Mouse (Mus musculus) heart, embryonic 10.5 days (tissue): ENCODE results near the gene Fcgr1. TPM values are rescaled to one million over a fixed set of nuclear protein-coding genes. Genes with fewer than 3 reads are reported as not detected.
"Not testable (repeated sequence)": the region's sequence is repeated elsewhere in the genome, so short reads cannot be mapped to it uniquely, and the experiment has no call there.

Experiments used
- DNase-seq: peaks from one replicate; pipeline ENCODE4 v3.0.0-alpha.2; 2017; ENCODE audit warnings: low spot score
- H3K27ac ChIP-seq: fragments of 300-500 bp; sonication (generic); 2 replicates; pipeline ENCODE4 v1.5.1; 2016; ENCODE audit warnings: mild to moderate bottlenecking
- H3K27me3 ChIP-seq: fragments of 300-500 bp; sonication (generic); 2 replicates; pipeline ENCODE4 v1.6.1; 2016; ENCODE audit warnings: mild to moderate bottlenecking; ENCODE audit not compliant: poor library complexity, insufficient read depth, severe bottlenecking
- H3K36me3 ChIP-seq: fragments of 300-500 bp; sonication (generic); 2 replicates; pipeline ENCODE4 v1.6.1; 2016; ENCODE audit warnings: mild to moderate bottlenecking, moderate library complexity
- H3K4me1 ChIP-seq: fragments of 300-500 bp; sonication (generic); 2 replicates; pipeline ENCODE4 v1.6.1; 2016; ENCODE audit warnings: mild to moderate bottlenecking
- H3K4me3 ChIP-seq: fragments of 300-500 bp; sonication (generic); 2 replicates; pipeline ENCODE4 v1.5.1; 2016; ENCODE audit warnings: mild to moderate bottlenecking, moderate library complexity
- H3K9me3 ChIP-seq: fragments of 300-500 bp; sonication (generic); 2 replicates; pipeline ENCODE4 v1.6.1; 2016; ENCODE audit warnings: mild to moderate bottlenecking, moderate library complexity
- WGBS: fragments of 180-500 bp; shearing (Covaris S2); methylation state at CpG from one replicate; pipeline ENCODE4 v1.1.7; 2016; 5-methylcytosine and 5-hydroxymethylcytosine counted together
- polyA plus RNA-seq: library from polyadenylated mRNA; unstranded; fragments of >200 nt; fragmentation: Nextera tagmentation; extraction: Ambion mirVana; gene quantifications from 2 replicates; pipeline ENCODE4 v1.2.1, GENCODE M21; 2016

Gene Fcgr1
- polyA plus RNA-seq, 1 experiment from 2014 or later: 0.35 TPM

DNA sequence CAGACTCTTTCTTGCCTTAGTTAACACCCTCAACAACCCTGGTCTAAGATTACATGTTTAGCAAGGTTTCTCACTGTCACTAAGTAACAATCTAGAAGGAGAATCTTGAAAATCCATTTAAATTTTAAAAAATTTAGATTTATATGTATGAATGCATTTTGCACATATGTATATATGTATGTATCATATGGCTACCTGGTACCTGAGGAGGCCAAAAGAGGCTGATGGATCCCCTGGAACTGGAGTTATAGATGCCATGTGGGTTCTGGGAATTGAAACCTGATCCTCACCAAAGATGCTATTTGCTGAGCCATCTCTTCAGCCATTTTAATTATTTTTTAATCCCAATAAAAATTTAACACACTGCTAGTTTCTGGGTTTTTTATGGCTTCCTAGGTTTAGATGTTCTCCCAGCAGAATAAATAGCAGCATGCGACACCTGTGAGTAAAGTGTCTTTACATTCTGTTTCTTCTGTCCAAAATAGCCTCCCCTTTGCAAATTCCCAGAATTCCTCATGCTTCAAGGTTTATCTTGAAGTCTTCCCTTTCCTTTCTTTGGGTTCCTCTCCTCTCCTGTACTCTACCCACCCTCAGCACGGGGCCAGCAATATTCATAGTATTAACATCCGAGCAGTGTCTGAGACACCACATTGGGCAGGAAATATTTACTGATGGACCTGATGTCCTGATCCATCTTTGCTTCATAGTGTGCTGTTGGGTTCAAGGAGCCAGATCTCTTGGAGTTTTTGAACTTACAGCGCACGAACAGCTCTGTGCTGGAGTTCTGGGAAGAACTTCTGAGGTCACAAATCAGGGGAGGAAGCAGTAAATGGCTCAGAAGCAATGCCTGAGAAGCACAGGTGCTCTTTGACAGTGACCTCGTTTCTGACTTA, 45.4 kb downstream of the Fcgr1 start:
- 40% methylated on average over 6 of the region's 6 CpGs for WGBS
- peak overlapping the region; percentile 59 for H3K4me3 ChIP-seq
- H3K27ac ChIP-seq: peak overlapping the region; percentile 87
- no peak for DNase-seq
- peaks cover 39% of the 10 kb centered on the region for H3K4me1 ChIP-seq
- H3K9me3 ChIP-seq: no peaks in the 10 kb centered on the region
- H3K36me3 ChIP-seq: no peaks in the 10 kb centered on the region
- no peaks in the 10 kb centered on the region for H3K27me3 ChIP-seq

DNA sequence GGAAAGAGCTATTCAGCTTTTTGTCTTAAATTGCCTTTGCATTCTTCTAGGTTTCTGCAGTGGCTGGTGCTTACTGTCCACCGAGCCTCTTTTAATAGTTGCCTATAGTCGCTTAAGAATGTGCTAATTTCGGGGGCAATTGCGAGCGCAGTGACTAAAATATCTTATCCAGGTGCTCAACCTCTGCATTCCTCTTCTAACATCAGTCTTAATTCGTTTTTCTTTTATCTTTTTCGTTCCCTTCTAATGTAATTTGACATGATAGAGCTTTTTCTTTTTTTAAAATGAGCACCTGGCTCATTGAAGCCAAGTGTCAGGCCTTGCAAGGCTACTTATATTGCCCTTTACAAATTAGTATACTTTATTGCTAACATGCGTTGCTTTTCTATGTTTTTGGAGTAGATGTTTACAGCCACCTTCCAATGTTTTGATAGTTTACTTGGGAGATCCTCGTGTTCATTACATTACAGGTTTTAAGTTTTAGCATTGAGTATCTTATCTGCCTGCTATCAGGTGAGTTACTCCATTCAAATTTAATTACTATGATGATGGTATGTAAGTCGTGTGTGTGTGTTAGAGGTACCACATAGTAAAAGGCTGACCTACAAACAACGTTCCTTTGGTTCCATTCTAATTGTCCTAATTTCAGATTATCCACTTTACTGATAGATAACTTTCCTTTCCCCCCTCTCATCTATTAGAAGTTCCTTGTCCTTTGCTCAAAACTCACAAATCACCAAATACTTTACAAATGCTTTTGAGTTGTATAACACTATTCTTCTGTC, 46.2 kb downstream of the Fcgr1 start:
- Histone ChIP-seq H3K27ac (peak overlapping the region; percentile 87), H3K27me3 (no peaks in the 10 kb centered on the region), H3K4me3 (peak overlapping the region; percentile 59), H3K4me1 (peaks cover 39% of the 10 kb centered on the region), H3K9me3 (no peaks in the 10 kb centered on the region), H3K36me3 (no peaks in the 10 kb centered on the region)
- DNase-seq: no peak
- WGBS: 5% methylated on average over 11 of the region's 11 CpGs

DNA sequence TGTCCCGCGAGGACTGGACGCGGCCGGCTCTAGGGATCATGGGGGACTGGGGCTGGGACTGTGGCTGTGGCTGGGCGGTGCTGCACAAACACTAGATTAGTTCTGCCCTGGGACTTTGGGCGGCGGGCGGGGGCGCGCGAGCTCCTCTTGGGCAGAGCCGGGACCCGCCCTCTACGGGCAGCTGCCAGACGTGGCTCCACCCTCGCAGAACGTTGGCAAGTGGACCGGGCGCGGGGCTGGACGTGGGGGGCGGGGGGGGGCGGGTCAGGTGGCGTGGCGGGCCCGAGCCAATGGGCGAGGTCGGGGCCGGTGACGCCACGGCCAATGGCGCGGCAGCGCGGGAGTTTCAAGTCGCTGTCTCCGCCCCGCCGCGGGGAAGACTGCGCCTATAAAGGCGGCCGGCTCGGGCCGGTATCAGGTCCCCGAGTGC, 47.3 kb downstream of the Fcgr1 start, which contains the start of gene Hist2h3c1:
TSS of gene Hist2h3c1 (plus strand) at position 259 of the 430 bp plus-strand sequence.
- not testable (repeated sequence) for DNase-seq, H3K9me3 ChIP-seq, H3K27me3 ChIP-seq, H3K36me3 ChIP-seq
- Histone ChIP-seq H3K4me1 (peaks cover 39% of the 10 kb centered on the region), H3K4me3 (peak within 1 kb of the TSS; percentile 59), H3K27ac (peak within 1 kb of the TSS; percentile 87)
- 0% methylated on average over 10 of the region's 47 CpGs for WGBS

DNA sequence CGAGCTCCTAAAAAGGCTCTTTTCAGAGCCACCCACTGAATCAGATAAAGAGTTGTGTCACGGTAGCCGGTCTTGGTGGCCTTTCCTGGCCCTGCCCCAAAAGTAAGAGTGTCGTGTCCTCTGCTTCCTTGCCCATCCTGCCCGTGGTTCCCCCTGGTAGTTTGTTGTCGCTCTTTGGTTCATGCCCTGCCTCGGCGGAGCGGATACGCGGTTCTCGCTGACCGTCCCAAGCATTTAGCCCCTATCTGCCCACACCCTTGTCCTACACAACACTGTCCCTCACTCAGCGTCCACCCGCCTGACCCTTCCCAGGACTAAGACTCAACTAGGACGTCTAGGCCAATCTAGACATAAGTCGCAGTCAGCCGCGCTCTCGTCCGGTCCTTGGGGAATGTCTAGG, 47.8 kb downstream of the Fcgr1 start:
- Histone ChIP-seq H3K4me1 (peaks cover 39% of the 10 kb centered on the region), H3K27ac (peak overlapping the region; percentile 72; the same call in 1 of the 2 replicates), H3K4me3 (peak overlapping the region; percentile 35; the same call in 1 of the 2 replicates)
- not testable (repeated sequence) for H3K9me3 ChIP-seq, H3K36me3 ChIP-seq, H3K27me3 ChIP-seq, DNase-seq
- under 1% methylated on average over 10 of the region's 21 CpGs for WGBS

DNA sequence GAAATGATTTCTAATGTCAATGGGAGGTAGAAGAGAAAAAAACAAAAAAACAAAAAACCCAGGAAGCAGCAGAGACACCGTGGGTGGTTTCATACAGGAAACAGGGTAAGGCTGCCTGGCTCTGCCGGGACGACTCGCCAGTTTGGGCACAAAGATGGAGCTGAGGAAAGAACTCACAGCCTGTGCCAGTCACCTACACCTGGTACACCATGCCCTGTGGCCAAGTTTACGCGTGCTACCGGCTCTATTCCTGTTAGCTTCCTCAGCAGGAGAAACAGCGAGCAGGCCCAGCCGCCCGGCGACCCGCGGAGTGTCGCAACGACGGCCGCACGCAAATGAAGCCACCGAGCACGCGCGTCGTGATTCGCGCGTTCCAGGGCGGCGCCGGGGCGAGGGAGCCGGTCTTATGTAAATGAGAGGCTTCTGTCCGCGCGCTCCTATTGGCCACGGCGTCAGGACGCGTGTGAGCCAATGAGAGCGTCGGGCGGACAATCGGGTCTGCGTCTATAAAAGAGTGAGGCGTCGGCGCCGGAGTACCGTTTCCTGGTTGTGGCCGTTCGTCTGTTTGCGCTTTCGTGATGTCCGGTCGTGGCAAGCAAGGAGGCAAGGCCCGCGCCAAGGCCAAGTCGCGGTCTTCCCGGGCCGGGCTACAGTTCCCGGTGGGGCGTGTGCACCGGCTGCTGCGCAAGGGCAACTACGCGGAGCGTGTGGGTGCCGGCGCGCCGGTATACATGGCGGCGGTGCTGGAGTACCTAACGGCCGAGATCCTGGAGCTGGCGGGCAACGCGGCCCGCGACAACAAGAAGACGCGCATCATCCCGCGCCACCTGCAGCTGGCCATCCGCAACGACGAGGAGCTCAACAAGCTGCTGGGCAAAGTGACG, 48.5 kb downstream of the Fcgr1 start, which contains the start of gene Hist2h2aa1:
TSS of gene Hist2h2aa1 (plus strand) at position 495 of the 884 bp plus-strand sequence.
- H3K36me3 ChIP-seq, H3K9me3 ChIP-seq, H3K27me3 ChIP-seq: not testable (repeated sequence)
- peak within 1 kb of the TSS; percentile 59 for H3K4me3 ChIP-seq
- H3K4me1 ChIP-seq: peaks cover 37% of the 10 kb centered on the region
- WGBS: under 1% methylated on average over 43 of the region's 88 CpGs
- DNase-seq: peak; percentile 93
- H3K27ac ChIP-seq: peak within 1 kb of the TSS; percentile 95

DNA sequence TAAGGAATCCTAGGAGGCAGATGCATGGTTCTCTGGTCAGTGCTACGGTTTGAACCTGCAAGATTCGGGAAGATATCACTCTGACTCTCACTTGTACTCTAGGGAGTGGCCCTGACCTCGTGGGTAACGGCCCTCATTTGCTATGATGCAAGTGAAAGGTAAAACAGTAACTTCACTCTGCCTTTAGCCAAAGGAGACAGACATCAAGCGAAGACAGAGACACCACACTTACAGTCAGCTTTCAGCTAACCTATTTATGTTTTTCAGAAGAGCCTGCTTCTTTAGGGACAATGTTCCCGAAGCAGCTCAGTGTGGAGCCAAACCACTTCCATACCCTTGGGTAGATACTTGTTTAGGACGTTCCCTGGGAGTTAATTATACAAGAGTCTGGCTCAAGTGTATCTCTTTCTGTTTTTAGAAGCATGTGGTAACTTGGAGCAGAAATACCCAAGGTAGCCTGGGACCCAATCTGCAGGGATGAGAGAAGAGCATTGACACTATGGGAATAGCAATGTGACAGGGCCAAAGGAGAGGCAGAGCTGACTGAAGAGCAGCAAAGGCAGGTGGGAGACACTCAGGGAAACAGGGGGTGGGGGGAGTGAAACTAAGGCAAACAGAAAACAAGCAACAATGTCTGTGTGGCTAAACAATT, 49.7 kb downstream of the Fcgr1 start:
- Histone ChIP-seq H3K4me3 (peak overlapping the region; percentile 59), H3K36me3 (no peaks in the 10 kb centered on the region), H3K9me3 (no peaks in the 10 kb centered on the region), H3K27ac (peak overlapping the region; percentile 95), H3K27me3 (no peaks in the 10 kb centered on the region), H3K4me1 (peaks cover 35% of the 10 kb centered on the region)
- 73% methylated on average over 7 of the region's 7 CpGs for WGBS
- no peak for DNase-seq

DNA sequence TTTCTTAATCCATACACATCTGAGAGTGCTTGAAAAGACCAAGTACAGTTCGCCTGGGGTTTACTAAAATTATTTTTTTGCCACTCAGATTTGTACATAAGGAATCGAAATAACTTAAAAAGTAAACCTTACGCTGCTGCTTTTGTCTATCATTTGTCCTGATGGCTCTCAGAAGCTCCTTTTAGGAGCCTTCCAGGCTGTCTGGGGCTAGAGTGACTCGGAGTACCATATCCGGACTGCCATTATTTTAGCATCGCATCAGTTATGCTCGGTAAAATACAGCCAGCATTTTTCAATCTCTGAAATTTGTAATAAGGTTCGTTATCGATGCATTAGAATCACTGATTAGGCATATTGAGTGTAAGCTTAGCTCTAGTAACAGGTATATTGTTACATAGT, 53.0 kb downstream of the Fcgr1 start:
- Histone ChIP-seq H3K4me3 (peak overlapping the region; percentile 31), H3K27me3 (no peaks in the 10 kb centered on the region), H3K4me1 (peaks cover 27% of the 10 kb centered on the region), H3K9me3 (no peaks in the 10 kb centered on the region), H3K27ac (peak overlapping the region; percentile 82), H3K36me3 (no peaks in the 10 kb centered on the region)
- no peak for DNase-seq
- WGBS: 83% methylated on average over 9 of the region's 9 CpGs

DNA sequence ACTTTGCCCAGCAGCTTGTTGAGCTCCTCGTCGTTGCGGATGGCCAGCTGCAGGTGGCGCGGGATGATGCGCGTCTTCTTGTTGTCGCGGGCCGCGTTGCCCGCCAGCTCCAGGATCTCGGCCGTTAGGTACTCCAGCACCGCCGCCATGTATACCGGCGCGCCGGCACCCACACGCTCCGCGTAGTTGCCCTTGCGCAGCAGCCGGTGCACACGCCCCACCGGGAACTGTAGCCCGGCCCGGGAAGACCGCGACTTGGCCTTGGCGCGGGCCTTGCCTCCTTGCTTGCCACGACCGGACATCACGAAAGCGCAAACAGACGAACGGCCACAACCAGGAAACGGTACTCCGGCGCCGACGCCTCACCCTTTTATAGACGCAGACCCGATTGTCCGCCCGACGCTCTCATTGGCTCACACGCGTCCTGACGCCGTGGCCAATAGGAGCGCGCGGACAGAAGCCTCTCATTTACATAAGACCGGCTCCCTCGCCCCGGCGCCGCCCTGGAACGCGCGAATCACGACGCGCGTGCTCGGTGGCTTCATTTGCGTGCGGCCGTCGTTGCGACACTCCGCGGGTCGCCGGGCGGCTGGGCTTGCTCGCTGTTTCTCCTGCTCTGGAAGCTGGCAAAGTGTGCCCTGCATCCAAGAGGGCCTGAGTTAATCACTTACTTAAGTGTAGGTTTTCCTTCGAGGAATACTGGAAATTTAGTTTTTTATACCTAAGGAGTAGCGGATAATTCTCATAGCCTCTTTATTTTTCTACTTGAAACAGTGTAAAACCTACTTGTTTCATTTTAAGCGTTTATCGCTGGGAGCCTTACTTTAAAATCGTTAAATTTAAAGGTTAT, 53.6 kb downstream of the Fcgr1 start, which contains the start of gene Hist2h2aa2:
TSS of gene Hist2h2aa2 (minus strand) at position 328 of the 850 bp plus-strand sequence.
- peak; percentile 88 for DNase-seq
- 4% methylated on average over 31 of the region's 85 CpGs for WGBS
- H3K27ac ChIP-seq: peak within 1 kb of the TSS; percentile 82

DNA sequence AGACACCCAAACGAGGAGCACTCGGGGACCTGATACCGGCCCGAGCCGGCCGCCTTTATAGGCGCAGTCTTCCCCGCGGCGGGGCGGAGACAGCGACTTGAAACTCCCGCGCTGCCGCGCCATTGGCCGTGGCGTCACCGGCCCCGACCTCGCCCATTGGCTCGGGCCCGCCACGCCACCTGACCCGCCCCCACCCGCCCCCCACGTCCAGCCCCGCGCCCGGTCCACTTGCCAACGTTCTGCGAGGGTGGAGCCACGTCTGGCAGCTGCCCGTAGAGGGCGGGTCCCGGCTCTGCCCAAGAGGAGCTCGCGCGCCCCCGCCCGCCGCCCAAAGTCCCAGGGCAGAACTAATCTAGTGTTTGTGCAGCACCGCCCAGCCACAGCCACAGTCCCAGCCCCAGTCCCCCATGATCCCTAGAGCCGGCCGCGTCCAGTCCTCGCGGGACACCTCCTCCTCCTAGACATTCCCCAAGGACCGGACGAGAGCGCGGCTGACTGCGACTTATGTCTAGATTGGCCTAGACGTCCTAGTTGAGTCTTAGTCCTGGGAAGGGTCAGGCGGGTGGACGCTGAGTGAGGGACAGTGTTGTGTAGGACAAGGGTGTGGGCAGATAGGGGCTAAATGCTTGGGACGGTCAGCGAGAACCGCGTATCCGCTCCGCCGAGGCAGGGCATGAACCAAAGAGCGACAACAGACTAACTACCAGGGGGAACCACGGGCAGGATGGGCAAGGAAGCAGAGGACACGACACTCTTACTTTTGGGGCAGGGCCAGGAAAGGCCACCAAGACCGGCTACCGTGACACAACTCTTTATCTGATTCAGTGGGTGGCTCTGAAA, 54.6 kb downstream of the Fcgr1 start, which contains the start of gene Hist2h3c2:
TSS of gene Hist2h3c2 (minus strand) at position 174 of the 840 bp plus-strand sequence.
- H3K27me3 ChIP-seq, H3K36me3 ChIP-seq, DNase-seq, H3K9me3 ChIP-seq: not testable (repeated sequence)
- Histone ChIP-seq H3K4me1 (peaks cover 21% of the 10 kb centered on the region), H3K27ac (peak within 1 kb of the TSS; percentile 84), H3K4me3 (peak within 1 kb of the TSS; percentile 64)
- under 1% methylated on average over 11 of the region's 68 CpGs for WGBS

More for the DNA sequence above, 53.6 kb downstream of the Fcgr1 start, which contains the start of gene Hist2h2aa2:
- Histone ChIP-seq H3K4me1 (peaks cover 27% of the 10 kb centered on the region), H3K4me3 (peak within 1 kb of the TSS; percentile 41)
- not testable (repeated sequence) for H3K27me3 ChIP-seq, H3K36me3 ChIP-seq, H3K9me3 ChIP-seq

DNA sequence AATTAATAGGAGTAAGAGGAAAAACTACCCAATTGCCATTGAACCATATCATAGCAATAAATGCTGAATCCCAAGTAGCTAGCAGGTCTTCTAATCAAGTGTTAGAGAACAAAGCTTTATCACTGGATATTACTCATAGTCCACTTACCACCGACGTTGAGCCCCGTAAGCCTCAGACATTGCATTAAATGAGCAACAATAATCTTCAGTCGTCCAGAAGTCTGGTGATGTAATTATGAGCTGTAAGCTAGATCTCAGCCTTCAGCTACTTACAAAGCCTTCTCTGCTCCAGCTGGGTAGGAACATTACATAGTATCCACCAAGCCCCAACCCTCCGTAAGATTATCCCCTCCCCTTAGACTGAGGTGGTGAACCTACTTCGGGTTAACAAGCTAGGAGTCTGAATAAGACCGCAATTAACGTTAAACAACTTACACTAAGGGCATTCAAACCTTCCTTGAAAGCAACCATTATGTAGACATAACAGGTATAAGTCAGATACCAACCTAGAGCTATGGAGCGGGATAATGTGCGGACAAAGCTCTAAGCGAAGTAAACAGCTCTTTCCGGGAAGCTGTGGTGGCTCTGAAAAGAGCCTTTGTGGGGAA, 55.8 kb downstream of the Fcgr1 start:
- 2% methylated on average over 12 of the region's 12 CpGs for WGBS
- H3K27ac ChIP-seq: peak overlapping the region; percentile 84
- DNase-seq: no peak
- H3K9me3 ChIP-seq: no peaks in the 10 kb centered on the region
- peak overlapping the region; percentile 64 for H3K4me3 ChIP-seq
- H3K27me3 ChIP-seq: no peaks in the 10 kb centered on the region
- H3K36me3 ChIP-seq: no peaks in the 10 kb centered on the region
- H3K4me1 ChIP-seq: peaks cover 15% of the 10 kb centered on the region; the same call in 1 of the 2 replicates
